Mouse (Mus musculus) left cerebral cortex, postnatal 14 days (tissue): ENCODE data around the gene Kiss1. TPM values are rescaled to one million over a fixed set of nuclear protein-coding genes. Genes with fewer than 3 reads are reported as not detected.

Experiments used
- total RNA-seq, 2 experiments: library from RNA; stranded (reverse); gene quantifications; 2 replicates each; pipeline ENCODE4 v1.2.3; 2021

The Kiss1 gene
- total RNA-seq, 2 experiments from 2014 or later: 1.8 TPM; not detected in 1

Other genes starting within 250 kb of the Kiss1 start
- gene Ppp1r15b, start 190.7 kb upstream of the Kiss1 start, total RNA-seq: 10 to 100 TPM; 45.5 to 46.8 TPM
- 10 to 100 TPM; 60.7 to 70.5 TPM for gene Plekha6, start 157.7 kb upstream of the Kiss1 start, total RNA-seq
- 1 to 10 TPM in 1 of 2 experiments, not detected in 1; 1.4 TPM for gene Golt1a, start 12.1 kb upstream of the Kiss1 start, total RNA-seq
- gene Ren1, start 28.6 kb downstream of the Kiss1 start, total RNA-seq: not detected
- gene Etnk2, start 41.7 kb downstream of the Kiss1 start, total RNA-seq: 1 to 10 TPM; 6.0 TPM
- gene Sox13, start 102.5 kb downstream of the Kiss1 start, total RNA-seq: 1 to 10 TPM; 6.5 to 9.9 TPM